Mouse (Mus musculus) olfactory bulb, adult 2 months (tissue): ENCODE measurements at regions not wholly inside any gene's neighbourhood (a gene's known extent, or its start where the extent isn't known, plus 50 kb on each side); places are given as distances from the start of the nearest gene placed in this dataset.

Source experiments
- CTCF ChIP-seq: fragments of 200-500 bp; IDR thresholded peaks from 2 replicates; pipeline ENCODE4 v1.5.1; 2012; ENCODE audit warnings: low read depth, mild to moderate bottlenecking, low read length, moderate library complexity; ENCODE audit not compliant: insufficient read depth
- POLR2A ChIP-seq: fragments of 200-500 bp; IDR thresholded peaks from 2 replicates; pipeline ENCODE4 v1.6.1; 2012; ENCODE audit warnings: mild to moderate bottlenecking, low read depth, low read length, moderate library complexity; ENCODE audit not compliant: insufficient read depth

DNA sequence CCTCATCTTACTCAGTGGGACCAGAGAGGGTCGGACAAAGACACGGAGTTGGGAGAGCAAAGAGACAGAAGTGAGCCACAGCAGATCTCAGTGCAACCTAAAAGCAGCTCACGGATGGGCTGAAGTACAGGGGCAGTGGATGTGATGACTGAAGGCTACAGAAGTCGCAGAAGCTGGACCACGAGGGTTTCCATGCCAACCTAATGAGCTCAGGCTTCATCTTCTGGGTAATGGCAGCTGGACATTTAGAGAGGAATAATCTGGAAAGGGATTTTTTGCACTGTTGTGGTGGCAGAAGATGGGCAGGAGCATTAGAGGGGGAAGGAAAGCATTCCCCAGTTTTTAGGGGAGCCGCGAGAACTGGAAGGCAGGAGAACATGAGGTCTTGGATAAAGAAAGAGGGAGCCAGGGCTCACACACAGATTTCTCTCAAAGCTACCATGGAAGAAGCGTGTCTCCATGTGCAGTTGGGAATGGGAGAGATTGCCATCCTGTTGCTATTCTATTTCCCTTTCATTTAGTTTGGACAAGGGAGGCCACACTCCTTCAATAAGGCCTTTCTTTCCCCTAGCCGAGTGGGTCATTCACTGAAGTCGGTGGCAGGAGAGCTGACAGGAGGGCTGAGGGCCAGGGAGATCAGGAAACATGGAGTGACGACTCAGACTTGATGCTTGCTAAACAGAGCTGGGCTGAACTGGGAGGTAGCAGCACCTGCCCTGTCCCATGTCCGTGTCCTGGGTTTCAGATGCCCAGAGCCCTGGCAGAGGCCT lies 65.6 kb downstream of the Mycn start:
- no peak for TF ChIP-seq POLR2A
- TF ChIP-seq CTCF = no peak
